Mouse (Mus musculus) ES-Bruce4 (cell line): Measurements from ENCODE around the gene Cttnbp2nl.

Experiments
- CTCF ChIP-seq: IDR thresholded peaks from one replicate; pipeline ENCODE4 v1.8.1; 2011; ENCODE audit warnings: low read depth, low read length
- EP300 ChIP-seq: IDR thresholded peaks from 2 replicates; pipeline ENCODE4 v1.6.1; 2011; ENCODE audit warnings: low read depth, low read length; ENCODE audit not compliant: insufficient read depth
- POLR2A ChIP-seq: IDR thresholded peaks from one replicate; pipeline ENCODE4 v1.8.1; 2011; ENCODE audit warnings: low read length; ENCODE audit not compliant: insufficient read depth

- TF ChIP-seq POLR2A: no peak
- TF ChIP-seq CTCF: no peak
- no peak for TF ChIP-seq EP300
Observed at GRCm38 (mm10) chr3:105097581-105097980, 44.6 kb upstream of the Cttnbp2nl start.
